Mouse (Mus musculus): ENCODE results near the gene Fam184a.

Gene Fam184a

DNA sequence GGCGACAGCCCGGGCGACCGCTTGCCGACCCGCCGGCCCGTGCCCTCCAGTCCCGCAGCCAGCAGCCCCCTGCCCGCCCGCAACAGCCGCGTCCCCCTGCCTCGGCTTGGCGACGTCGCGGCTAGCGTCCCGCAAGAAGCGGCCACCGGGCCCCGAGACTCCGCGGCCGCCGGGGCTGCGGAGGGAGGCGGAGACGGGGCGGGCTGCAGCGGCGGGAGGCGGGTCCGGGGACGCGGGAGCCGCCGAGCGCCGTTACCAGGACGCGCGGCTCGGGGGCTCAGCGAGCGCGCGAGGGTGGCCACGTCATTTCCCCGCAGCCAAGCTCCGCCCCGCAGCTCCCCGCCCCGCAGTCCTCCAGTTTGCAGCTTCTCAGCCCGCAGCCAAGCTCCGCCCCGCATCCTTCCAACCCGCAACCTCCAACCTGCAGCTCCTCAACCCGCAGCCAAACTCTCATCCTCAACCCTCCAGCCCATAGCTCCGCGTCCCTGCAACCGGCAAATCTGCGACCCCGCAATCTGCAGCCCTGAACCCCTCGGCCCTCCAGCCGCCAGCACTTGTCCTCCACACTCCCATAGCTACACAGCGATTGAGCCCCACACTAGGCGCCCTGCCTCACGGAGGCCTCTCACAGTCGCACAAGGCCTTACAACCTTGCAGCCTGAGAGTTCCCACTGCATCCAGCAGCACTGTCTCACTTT is at the start of gene Fam184a:
Gene Fam184a (minus strand): TSS at position 169 of the 698 bp plus-strand sequence.
- DNase-seq (ENCODE audit: low spot score), result peak; percentile 72

DNA sequence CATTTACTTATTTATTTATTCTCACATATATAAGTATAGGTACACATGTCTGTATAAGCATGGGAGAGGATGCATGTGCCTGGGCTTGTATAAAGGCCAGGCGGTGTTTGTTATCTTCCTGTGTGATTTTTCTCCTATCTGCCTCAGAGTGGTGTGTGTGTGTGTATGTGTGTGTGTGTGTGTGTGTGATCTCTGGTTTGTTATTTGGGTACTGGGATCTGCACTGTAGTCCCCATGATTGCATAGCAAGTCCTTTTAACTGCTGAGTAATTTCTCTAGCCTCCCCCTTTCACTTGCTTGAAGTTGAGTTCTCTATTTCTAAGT is 45.3 kb upstream of the Fam184a start:
- no peak for DNase-seq (ENCODE audit: low spot score)

DNA sequence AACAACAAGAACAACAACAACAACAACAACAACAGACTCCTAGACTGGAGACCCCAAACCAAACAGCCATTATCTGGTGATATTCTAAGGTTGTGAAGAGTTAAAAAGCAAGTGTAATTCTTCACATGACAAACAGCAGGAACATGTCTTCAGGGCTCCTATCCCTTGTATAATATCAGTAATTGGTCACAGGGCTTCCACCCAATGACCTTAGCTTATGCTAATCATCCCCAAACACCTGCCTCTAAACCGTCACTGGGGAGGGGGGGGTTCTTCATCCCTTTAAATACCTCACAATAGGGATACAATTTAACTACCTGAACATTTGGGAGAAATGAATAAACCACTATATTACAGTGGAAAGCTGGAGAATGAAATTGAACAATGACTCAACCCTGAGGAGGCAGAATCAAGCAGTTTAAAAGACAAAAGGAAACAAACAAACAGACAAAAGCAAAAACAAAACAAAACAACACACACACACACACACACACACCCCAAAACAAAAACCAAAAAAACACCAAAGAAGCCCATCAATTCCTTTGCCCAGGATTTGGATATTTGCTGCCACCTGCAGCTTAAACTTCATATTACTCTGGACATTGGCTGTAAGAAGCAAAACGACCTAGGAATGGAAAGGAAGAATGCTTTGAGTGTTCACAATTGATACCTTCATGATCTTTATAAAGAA is 44.8 kb upstream of the Fam184a start:
- no peak for DNase-seq (ENCODE audit: low spot score)

DNA sequence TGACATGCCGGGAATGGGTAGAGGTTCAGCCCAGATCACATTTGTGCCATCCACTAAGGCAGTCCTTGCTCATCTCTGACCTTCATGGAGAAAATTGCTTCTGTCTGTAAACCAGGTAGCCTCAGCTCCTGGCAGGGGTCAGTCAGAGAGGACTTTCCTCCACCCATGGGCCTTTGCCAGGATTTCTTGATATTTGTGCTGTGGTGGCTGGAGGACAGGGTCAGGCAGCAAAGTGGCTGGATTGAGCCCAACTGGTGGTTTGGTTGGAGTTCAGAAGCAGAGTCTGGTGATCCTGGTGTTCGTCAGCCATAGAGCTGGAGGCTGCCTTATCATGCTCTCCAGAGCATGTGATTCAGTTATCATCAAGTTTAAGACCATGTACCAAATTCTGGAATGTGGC is 40.4 kb upstream of the Fam184a start:
- no peak for DNase-seq (ENCODE audit: low spot score)

DNA sequence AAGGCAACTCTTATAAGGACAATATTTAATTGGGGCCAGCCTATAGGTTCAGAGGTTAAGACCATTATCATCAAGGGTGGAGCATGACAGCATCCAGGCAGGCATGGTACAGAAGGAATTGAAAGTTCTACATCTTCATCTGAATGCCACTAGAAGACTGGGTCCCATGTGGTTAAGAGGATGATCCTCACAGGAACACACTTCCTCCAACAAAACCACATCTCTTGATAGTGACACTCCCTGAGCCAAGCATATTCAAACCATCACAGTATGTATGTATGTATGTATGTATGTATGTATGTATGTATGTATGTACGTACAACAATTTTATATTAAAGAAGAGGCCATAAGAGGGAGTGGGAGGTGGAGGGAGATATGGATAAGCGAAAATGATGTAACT is 25.7 kb upstream of the Fam184a start:
- DNase-seq (ENCODE audit: low spot score), result no peak

DNA sequence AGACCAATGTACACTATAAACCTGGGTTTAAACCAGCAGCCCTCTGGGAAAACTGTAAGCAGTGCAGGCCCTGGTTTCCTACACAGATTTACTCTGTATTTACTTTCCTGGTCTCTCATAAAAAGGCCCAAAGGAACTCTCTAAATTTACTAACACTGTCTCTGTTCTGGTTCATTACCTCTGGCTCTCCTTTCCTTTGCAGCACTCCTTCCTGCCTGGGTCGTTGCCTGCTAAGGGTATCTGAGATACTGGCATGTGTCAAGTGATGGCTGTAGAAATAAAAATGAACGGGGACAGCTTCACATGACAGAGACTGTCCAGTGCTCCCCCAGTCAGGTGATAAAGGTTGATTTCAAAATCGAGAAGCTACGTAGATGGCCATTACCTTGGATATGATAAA is 21.8 kb upstream of the Fam184a start:
- DNase-seq (ENCODE audit: low spot score), result no peak

DNA sequence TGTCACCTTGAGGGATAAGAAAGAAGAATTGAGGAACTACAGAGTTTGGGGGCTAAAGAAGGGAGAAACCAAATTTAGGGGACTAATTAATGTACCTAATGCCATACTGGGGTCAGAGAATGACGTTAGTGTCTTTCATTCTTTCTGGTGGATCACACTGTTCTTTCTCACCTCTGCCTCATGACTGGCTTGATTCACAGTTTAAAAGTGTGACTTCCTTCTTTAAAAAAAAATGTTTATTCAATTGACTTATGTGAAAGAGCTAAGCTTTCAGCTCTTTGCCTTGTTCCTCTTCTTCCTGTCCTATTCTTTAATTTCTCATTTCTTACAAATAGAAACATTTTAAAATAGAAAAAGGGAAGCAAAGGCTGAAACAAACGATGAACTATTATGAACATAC is 20.6 kb upstream of the Fam184a start:
- DNase-seq (ENCODE audit: low spot score), result no peak

DNA sequence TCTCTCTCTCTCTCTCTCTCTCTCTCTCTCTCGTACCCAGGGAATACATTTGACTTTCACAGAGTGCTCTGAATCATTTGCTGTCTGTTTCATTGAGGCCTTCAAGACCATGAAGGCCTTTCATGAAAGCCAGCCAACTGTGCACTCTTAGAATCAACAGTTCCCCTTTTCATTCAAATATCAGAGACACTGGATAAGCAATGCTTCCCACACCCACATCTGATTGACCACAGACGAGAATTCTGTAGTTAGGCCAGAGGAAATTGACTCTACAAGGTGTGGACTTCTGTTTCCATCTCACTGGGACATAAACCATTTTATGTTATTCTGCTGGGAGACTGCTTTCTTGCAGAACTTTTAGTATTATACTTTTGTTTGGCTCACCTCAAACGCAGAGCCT is 17.8 kb upstream of the Fam184a start:
- DNase-seq (ENCODE audit: low spot score), result no peak

DNA sequence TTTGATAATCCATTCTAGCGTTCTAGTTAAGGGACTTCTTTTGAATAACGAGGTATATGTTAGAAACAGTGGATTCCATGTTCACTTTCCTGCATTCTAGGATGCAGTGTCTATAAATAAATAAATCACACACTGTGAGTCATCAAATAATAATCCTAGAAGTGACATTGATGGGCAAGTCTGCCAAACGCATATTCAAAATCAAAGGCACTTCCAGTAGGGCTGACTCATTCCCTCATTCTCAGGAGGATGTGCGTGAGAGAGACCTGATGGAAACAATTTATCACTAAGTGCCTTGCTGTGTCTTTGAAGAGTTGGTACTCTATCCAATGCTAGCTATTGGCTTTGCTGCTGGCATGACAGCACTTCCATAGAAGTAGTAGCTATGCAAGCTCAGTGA is 14.5 kb upstream of the Fam184a start:
- DNase-seq (ENCODE audit: low spot score), result no peak

DNA sequence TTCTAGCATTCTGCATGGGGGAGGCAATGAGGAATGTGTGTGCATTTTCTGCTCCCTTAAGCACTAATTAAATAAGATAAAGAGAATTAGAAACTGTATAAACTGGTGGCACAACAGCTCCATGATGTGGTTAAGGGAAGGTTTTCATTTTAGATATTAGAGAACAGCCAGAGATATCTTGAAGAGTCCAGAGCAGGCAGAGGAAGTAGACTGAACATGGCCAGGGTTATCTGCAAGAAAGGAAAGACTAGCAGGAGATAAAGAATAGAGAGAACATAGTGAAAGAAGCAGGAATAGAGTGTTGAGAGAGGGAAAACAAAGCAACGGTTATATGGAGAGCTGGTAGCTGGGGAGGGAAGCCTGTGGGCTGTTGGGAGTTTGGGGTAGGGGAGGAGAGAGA is 1.8 kb upstream of the Fam184a start:
- no peak for DNase-seq (ENCODE audit: low spot score)

DNA sequence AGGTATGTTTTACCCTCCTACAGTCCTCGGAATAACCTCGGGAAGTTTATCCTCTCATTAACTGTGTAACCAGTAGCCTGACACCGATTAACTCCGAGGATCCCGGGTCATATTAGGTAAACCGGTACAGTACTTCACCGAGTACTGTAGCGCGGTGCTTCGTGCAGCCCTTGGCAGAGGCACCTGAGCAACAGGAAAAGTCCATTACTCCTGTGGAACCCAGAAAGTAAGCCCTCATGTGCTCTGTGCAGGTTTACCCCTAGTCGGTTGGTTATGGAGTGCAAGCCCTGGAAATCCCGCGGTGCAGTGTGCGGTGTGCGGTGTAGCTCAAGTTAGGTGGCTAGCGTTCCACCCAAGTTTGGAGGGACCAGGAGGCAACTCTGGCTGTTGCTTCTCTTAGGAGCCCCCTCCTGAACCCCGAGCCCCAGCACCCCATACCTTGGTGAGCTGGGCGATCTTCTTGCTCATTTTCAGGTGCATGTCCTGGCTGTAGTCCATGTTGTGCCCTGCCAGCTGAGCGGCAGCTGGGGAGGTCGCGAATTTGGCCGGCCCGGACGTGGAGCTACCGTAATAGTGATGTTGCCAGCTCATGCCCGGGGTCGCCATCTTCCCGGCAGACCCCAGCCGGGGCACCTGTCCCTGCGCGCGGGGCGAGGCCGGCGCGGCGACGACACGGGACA is 508 bp downstream of the Fam184a start:
- DNase-seq (ENCODE audit: low spot score), result peak; percentile 10

DNA sequence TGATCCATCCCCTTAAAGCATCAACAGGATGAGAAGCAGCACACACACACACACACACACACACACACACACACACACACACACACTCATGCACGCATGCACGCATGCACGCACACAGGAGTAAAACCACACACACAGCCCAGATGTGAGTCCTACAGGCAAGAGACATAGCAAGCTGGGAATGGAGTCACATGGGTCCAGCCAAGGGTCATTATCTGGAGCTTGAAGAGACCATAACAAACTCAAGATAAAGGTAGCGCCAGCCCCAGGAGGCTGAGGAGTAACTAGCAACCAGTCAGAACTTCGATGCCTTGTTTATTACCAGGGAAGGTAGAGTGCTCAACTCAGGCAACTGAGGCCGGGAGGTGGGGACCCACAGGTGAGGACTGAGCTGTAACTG is 4.9 kb downstream of the Fam184a start:
- no peak for DNase-seq (ENCODE audit: low spot score)

DNA sequence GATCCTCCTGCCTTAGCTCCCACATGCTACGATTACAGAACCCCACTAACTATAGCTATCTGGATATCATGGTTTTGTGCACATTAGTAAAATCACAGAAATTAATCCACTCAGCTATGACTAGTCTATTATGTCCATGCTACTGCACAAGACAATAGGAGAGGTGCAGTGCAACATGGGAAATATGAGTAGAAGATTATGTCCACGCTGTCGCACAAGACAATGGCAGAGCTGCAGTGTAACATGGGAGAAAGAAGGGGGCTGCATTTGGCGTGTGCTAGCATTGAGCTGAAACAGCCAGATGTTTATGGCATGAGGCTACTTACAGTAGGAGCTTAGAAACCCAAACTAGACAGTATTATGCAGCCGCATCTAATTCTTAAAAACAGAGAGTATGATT is 8.0 kb downstream of the Fam184a start:
- no peak for DNase-seq (ENCODE audit: low spot score)

DNA sequence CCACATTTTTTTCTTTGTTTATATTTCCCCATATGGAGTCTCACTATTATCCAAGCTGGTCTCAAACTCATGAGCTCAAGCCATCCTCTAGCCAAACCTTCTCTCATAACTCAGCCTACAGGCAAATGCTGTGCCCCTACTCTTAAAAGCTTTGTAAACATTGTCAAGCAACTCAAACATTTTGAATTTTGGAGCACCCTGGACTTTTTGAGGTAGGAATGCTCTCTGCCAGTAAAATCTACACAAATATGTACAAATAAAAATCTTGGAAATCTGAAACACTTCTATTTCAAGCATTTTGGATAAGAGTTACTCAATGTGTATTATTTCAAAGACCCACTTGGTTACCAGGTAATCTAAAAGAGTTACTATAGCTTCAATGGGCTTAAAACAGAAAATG is 10.9 kb downstream of the Fam184a start:
- DNase-seq (ENCODE audit: low spot score), result no peak

DNA sequence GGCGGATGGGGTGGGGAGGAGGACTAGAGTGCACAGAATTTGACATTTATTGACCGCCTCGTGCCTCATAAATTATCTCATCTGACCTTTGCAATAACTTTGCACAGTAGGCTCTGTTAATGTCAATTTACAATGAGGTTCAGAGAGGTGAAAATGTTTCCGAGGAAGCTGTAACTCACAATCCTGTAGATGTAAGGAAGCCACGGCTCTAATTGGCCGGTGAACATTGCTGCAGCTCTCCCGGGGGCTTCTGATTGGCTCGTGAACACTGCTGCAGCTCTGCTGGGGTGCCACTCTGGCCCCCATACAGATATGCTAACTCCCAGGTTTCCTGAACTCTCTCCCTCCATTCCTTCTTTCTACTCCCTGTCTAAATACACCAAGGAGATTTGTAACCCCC is 12.1 kb downstream of the Fam184a start:
- DNase-seq (ENCODE audit: low spot score), result no peak

DNA sequence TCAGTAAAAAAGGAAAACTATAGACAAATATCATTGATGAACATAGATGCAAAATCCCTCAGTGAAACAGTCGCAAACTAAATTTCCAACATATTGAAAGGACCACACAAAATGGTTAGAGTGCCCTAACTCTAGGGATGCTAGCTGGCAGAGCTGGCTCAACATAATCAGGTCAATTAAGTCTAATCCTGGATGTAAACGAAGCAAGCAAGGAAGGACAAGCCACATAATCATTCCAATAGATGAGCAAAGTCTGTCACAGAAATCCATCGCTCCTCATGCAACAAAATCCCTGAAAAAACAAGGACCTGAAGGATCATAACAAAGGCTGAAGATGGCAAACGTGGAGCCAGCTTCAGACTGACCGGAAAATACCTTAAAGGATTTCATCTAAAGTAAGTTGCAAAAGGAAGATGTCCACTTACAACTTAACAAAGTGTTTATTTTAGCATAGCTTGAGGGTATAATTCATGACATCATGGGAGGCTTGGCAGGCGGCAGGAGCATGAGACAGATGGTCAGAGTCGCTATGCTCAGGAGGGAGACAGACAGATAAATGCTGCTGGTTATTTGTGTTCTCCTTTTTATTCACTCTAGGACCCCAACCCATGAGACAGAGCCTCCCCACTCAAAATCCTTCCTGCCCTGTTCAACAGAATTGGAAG is 15.6 kb downstream of the Fam184a start:
- DNase-seq (ENCODE audit: low spot score), result no peak

DNA sequence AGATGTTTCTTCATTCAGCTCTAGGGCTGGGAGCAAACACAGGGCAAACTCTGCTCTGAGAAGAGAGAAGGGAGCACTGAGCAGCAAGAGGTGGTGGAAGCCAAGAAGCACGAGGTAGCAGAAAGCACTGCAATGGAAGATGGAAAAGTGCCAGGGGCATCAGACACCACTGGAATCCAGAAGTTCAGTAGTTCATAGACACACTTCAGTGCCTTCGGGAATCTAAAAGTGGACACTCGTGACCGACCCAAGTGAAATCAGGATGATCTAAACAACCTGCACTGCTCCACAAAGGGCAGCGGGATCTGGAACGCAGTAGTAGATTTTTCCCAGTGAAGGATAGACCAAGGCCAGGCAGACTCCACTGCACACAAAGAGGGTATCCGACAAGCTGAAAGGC is 18.6 kb downstream of the Fam184a start:
- no peak for DNase-seq (ENCODE audit: low spot score)

DNA sequence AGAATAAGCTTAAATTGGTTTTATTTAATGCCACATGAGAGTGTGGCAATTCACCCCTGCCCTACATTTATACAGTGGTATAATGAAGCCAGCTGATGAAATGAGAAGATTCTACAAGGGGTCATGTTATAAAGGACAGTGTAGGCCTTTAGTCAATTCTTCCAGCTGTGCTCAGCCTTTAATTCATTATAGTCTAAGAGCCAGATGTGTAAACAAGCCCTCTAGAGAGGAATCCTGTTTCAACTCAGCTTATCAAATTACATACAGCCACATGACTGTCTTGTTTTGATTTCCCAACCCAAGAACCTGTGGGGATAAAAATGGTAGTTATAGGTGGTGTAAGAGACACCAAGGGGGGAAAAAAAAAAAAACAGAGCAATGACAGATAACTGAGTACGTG is 22.0 kb downstream of the Fam184a start:
- DNase-seq (ENCODE audit: low spot score), result no peak

DNA sequence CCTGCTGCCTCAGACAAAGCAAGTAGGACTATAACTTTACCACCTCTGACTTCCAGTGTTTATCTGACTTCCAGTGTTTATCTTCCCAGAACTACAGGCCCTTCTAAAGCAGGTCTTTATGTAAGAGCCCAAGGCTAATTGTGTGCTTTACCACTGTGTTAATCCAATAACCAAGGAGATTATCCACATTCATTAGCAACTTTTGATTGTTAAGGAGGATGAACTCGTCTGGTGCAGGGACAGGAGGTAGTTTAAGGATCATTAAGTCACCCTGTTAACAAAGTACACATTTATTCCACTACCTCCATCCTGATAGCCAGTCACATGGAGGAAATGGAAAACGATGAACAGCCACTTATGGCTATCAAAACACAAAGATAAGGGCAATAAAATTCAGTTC is 25.6 kb downstream of the Fam184a start:
- DNase-seq (ENCODE audit: low spot score), result no peak

DNA sequence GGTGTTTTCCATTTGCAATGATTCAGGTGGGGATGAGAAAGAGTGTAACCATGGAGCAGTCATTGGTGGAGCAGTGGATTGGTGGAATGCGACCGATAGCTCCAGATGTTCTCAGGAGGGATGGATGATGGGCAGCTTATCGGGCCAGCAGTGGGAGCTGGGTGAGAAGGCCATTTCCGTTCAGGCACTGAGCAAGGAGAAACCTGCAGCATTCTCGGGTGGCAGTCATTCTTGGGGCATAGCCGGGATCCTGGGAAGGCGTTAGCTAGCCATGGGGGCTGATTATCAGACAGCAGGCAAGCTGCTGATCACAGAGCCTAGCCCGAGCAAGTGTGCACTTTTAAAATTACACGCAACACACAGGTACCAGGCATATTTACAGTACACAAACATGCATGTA is 46.4 kb downstream of the Fam184a start:
- no peak for DNase-seq (ENCODE audit: low spot score)

DNA sequence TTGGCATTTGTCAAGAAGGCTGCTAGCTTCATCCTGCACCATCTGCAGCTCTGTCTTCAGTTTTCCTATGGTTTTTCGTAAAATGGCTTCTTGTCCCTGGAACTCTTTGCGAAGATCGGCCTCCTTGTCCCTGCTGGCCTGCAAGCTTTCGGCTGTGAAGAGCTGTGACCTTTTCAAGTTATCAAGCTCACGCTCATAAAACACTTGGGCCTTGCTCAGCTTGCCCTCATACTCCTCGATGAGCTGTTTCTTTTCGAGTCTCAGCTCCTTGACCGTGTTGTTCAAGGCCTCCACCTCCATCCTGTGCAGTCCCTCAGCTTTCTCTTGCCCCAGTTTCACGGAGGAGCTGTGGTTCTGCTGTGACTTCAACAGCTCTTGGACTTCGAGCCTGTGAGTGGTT is 52.4 kb downstream of the Fam184a start:
- no peak for DNase-seq (ENCODE audit: low spot score)

DNA sequence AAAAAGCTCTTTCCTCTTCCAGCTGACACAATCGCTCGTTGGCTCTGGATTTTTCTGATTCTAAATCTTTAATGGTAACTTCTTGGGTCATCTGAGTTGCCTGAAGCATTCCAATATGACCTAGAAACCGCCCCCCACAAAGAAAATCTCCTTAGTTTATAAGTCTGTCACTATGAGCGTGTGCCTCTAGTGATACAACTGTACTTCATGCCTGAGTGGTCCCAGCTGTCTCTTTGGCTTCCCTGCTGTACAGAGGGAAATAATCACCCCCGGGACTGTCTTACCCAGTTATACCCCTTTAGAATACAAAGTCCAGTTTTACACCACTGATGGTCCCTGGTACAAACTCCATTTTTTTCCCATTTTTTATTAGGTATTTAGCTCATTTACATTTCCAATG is 56.2 kb downstream of the Fam184a start:
- DNase-seq (ENCODE audit: low spot score), result no peak

DNA sequence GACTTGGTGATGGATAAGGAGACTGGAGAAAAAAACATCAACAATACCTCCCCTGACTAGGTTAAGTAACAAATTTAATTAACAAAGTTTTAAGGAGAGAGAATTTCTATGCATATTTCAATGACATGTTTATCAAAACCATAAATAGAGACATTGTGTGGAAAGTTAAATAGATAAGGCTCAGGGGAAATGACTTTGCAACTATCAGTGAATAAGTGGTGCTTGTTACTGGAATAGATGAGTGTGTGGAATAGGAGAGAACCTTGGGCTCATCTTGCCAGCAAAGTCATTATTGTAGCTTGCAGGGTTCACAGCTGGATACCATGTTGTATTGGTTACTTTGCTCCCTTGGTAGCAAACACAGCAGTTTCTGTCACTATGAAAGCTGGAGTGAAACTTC is 59.7 kb downstream of the Fam184a start:
- DNase-seq (ENCODE audit: low spot score), result no peak
